Mouse (Mus musculus): ENCODE measurements around the gene Brox. TPM values are rescaled to one million over a fixed set of nuclear protein-coding genes. Genes with fewer than 3 reads are reported as not detected.

The Brox gene
- polyA plus RNA-seq, 1 experiment = not detected

DNA sequence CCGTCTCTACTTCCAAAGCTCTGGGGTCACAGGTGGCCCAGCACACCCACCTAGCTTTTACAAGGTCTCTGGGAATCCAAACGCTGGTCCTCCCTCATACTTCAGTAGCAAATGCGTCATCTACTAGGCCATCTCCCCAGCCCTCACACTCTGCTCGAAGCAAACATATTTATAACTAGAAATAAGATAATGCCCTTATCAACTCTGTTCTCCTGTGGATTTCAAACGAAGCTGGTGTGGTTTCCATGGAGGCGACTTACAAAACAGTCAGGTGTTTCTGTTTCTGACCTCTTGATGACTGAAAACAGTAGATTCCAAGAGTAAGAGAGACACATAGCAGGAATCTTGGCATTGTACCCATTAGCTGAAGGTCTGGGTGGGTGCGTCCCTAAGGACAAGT lies 69.6 kb downstream of the Brox start:
- Histone ChIP-seq H3K4me1 (ENCODE audit: control insufficient read depth, insufficient read depth, low read length) (no peaks in the 10 kb centered on the region), H3K4me3 (ENCODE audit: insufficient read depth, low read depth, low read length) (no peak overlapping the region), H3K27ac (ENCODE audit: insufficient read depth, low read depth, low read length) (no peak overlapping the region)
- TF ChIP-seq POLR2A (IDR thresholded peaks at IDR 0.05; ENCODE audit: insufficient read depth, low read depth, low read length) (no peak), CTCF (IDR thresholded peaks at IDR 0.05; ENCODE audit: insufficient read depth, low read depth, low read length) (no peak)
- whole genome bisulfite sequencing = 84% methylated on average over 7 of the region's 7 CpGs

Other genes starting within 250 kb of the Brox start
- not detected in 2 replicates for gene Disp1, start 75.7 kb downstream of the Brox start, polyA plus RNA-seq (2012; ENCODE audit: insufficient read depth, insufficient read length, low replicate concordance, missing spikeins)
- not detected in 2 replicates for gene Aida, start 679 bp downstream of the Brox start, polyA plus RNA-seq (2012; ENCODE audit: insufficient read depth, insufficient read length, low replicate concordance, missing spikeins)
- gene Mia3, start 72.3 kb upstream of the Brox start, polyA plus RNA-seq (2012; ENCODE audit: insufficient read depth, insufficient read length, low replicate concordance, missing spikeins) = not detected in 2 replicates
- not detected in 2 replicates for gene Taf1a, start 91.7 kb upstream of the Brox start, polyA plus RNA-seq (2012; ENCODE audit: insufficient read depth, insufficient read length, low replicate concordance, missing spikeins)
- gene Hhipl2, start 120.9 kb upstream of the Brox start, polyA plus RNA-seq (2012; ENCODE audit: insufficient read depth, insufficient read length, low replicate concordance, missing spikeins) = not detected in 2 replicates

Measured in olfactory bulb, adult 2 months (tissue).